Mouse (Mus musculus) ES-Bruce4 (cell line): Measurements from ENCODE around the gene 4930519P11Rik. TPM values are rescaled to one million over a fixed set of nuclear protein-coding genes. Genes with fewer than 3 reads are reported as not detected.

Source experiments
- H3K27ac ChIP-seq: 2 replicates; pipeline ENCODE4 v1.5.1; 2012; ENCODE audit warnings: low read length, inconsistent platforms; ENCODE audit not compliant: insufficient read depth
- H3K27me3 ChIP-seq: 2 replicates; pipeline ENCODE4 v1.6.1; 2012; ENCODE audit warnings: mild to moderate bottlenecking, low read length, inconsistent platforms; ENCODE audit not compliant: control insufficient read depth, poor library complexity, insufficient read depth, severe bottlenecking
- H3K36me3 ChIP-seq: 2 replicates; pipeline ENCODE4 v1.6.1; 2012; ENCODE audit warnings: inconsistent platforms, mild to moderate bottlenecking, low read length, moderate library complexity; ENCODE audit not compliant: control insufficient read depth, poor library complexity, insufficient read depth, severe bottlenecking
- H3K4me1 ChIP-seq: one replicate; pipeline ENCODE4 v1.8.1; 2011; ENCODE audit warnings: low read length; ENCODE audit not compliant: control insufficient read depth, insufficient read depth
- H3K4me3 ChIP-seq: 2 replicates; pipeline ENCODE4 v1.5.1; 2011; ENCODE audit warnings: low read depth, mild to moderate bottlenecking, low read length
- H3K9ac ChIP-seq: 2 replicates; pipeline ENCODE4 v1.6.1; 2012; ENCODE audit warnings: low read depth, mild to moderate bottlenecking, inconsistent platforms; ENCODE audit not compliant: poor library complexity, severe bottlenecking
- H3K9me3 ChIP-seq: replicated peaks from 2 replicates; pipeline ENCODE4 v1.6.1; 2012; ENCODE audit warnings: mild to moderate bottlenecking, low read length, inconsistent platforms; ENCODE audit not compliant: control insufficient read depth, poor library complexity, insufficient read depth, severe bottlenecking
- CTCF ChIP-seq: IDR thresholded peaks from one replicate; pipeline ENCODE4 v1.8.1; 2011; ENCODE audit warnings: low read depth, low read length
- EP300 ChIP-seq: IDR thresholded peaks from 2 replicates; pipeline ENCODE4 v1.6.1; 2011; ENCODE audit warnings: low read depth, low read length; ENCODE audit not compliant: insufficient read depth
- POLR2A ChIP-seq: IDR thresholded peaks from one replicate; pipeline ENCODE4 v1.8.1; 2011; ENCODE audit warnings: low read length; ENCODE audit not compliant: insufficient read depth
- polyA plus RNA-seq: library from polyadenylated mRNA; stranded (reverse); fragments of >200 nt; gene quantifications from 2 replicates; pipeline ENCODE4 v1.2.4, GENCODE M21; 2011; ENCODE audit warnings: low read depth; ENCODE audit not compliant: missing spikeins, insufficient read depth, insufficient read length

Gene 4930519P11Rik
- polyA plus RNA-seq, 1 experiment, result not detected

GRCm38 (mm10) chr2:154655878-154656414 lies 42.7 kb upstream of the 4930519P11Rik start:
- Histone ChIP-seq H3K4me1 (no peaks in the 10 kb centered on the region), H3K36me3 (peaks cover 4% of the 10 kb centered on the region; the same call in 1 of the 2 replicates), H3K9ac (0 out of 2 replicates have a peak overlapping the region, but pooled peaks have one; percentile 11), H3K9me3 (no peaks in the 10 kb centered on the region), H3K27ac (no peak overlapping the region), H3K27me3 (no peaks in the 10 kb centered on the region), H3K4me3 (no peak overlapping the region)
- no peak for TF ChIP-seq EP300
- TF ChIP-seq CTCF, result no peak
- TF ChIP-seq POLR2A, result no peak

GRCm38 (mm10) chr2:154654976-154655375 lies 41.7 kb upstream of the 4930519P11Rik start:
- H3K36me3 ChIP-seq, result no peaks in the 10 kb centered on the region
- H3K9me3 ChIP-seq, result no peaks in the 10 kb centered on the region; the same call in 1 of the 2 replicates
- H3K9ac ChIP-seq, result no peak overlapping the region
- 0 out of 2 replicates have a peak overlapping the region, but pooled peaks have one; percentile 18 for H3K4me3 ChIP-seq
- no peaks in the 10 kb centered on the region for H3K27me3 ChIP-seq
- H3K27ac ChIP-seq, result no peak overlapping the region
- H3K4me1 ChIP-seq, result no peaks in the 10 kb centered on the region
- no peak for TF ChIP-seq EP300
- TF ChIP-seq POLR2A, result no peak
- no peak for TF ChIP-seq CTCF

GRCm38 (mm10) chr2:154651363-154651762 lies 38.1 kb upstream of the 4930519P11Rik start, which contains the start of gene Chmp4b:
TSS of gene Chmp4b (plus strand) at chr2:154651705.
- no peaks in the 10 kb centered on the region for H3K4me1 ChIP-seq
- no peaks in the 10 kb centered on the region for H3K36me3 ChIP-seq
- no peaks in the 10 kb centered on the region for H3K27me3 ChIP-seq
- no peaks in the 10 kb centered on the region; the same call in 1 of the 2 replicates for H3K9me3 ChIP-seq
- H3K27ac ChIP-seq, result peak within 1 kb of the TSS; percentile 82
- no peak within 1 kb of the TSS for H3K9ac ChIP-seq
- H3K4me3 ChIP-seq, result peak within 1 kb of the TSS; percentile 22
- TF ChIP-seq POLR2A (no peak), CTCF (no peak), EP300 (peak; percentile 95)

- H3K36me3 ChIP-seq, result no peaks in the 10 kb centered on the region
- TF ChIP-seq EP300, result no peak
- TF ChIP-seq POLR2A, result no peak
- peak; percentile 4 for TF ChIP-seq CTCF
Observed at GRCm38 (mm10) chr2:154650404-154650803, 37.2 kb upstream of the 4930519P11Rik start.

GRCm38 (mm10) chr2:154648086-154648485 lies 34.8 kb upstream of the 4930519P11Rik start:
- TF ChIP-seq EP300 (no peak), CTCF (peak; percentile 79)

More at GRCm38 (mm10) chr2:154650404-154650803, 37.2 kb upstream of the 4930519P11Rik start:
- H3K4me1 ChIP-seq, result no peaks in the 10 kb centered on the region
- H3K9me3 ChIP-seq, result no peaks in the 10 kb centered on the region; the same call in 1 of the 2 replicates
- no peak overlapping the region for H3K4me3 ChIP-seq
- H3K27me3 ChIP-seq, result no peaks in the 10 kb centered on the region
- H3K9ac ChIP-seq, result no peak overlapping the region
- peak overlapping the region; percentile 82; the same call in 1 of the 2 replicates for H3K27ac ChIP-seq

DNA sequence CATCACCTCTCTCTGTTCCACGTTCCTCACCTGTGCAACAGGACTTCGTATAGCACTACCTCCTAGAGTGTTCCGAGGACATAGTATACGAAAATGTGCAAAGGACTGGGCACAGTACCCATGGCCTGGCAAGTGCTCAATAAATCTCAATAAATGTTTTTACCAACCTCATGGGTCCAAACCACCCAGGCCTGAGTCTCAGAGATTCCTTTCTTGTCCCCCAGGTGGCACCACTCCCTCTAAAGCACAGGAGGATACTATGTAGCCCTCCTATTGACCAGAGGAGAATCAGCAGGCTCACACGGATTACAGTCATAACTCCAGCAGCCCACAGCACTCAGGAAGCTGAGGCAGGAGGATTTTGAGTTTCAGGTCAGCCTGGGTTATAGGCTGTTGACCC lies 33.4 kb upstream of the 4930519P11Rik start:
- Histone ChIP-seq H3K9ac (no peak overlapping the region), H3K9me3 (no peaks in the 10 kb centered on the region; the same call in 1 of the 2 replicates), H3K4me3 (no peak overlapping the region), H3K27ac (no peak overlapping the region), H3K4me1 (no peaks in the 10 kb centered on the region), H3K27me3 (no peaks in the 10 kb centered on the region), H3K36me3 (no peaks in the 10 kb centered on the region)
- TF ChIP-seq EP300, result no peak
- no peak for TF ChIP-seq POLR2A
- TF ChIP-seq CTCF, result peak; percentile 45

More at GRCm38 (mm10) chr2:154648086-154648485, 34.8 kb upstream of the 4930519P11Rik start:
- Histone ChIP-seq H3K36me3 (no peaks in the 10 kb centered on the region), H3K4me1 (no peaks in the 10 kb centered on the region), H3K4me3 (no peak overlapping the region), H3K27me3 (no peaks in the 10 kb centered on the region), H3K9ac (no peak overlapping the region), H3K9me3 (no peaks in the 10 kb centered on the region; the same call in 1 of the 2 replicates), H3K27ac (no peak overlapping the region)
